22 mouse cellular contexts compared by ENCODE assay signal in genomic region chr3:149224271-149224670, GRCm38 (mm10).
A peak's percentile ranks its signal among the peaks of the same experiment; 100 is the strongest.
DNase-seq lines count a peak whose midpoint lies in the region; ATAC-seq lines count a peak whose summit lies in the region.
"Had no signal": no experiment of that assay in that cellular context is flagged by ENCODE, and none has a peak within 500 bp of the region (broad histone marks: within the 10 kb centered on the region; RNA-seq: fewer than 3 reads in every experiment).

No protein-coding gene starts in this region.

- H3K27ac ChIP-seq in embryonic facial prominence, embryonic 14.5 days (replicated peaks; ENCODE audit: low read depth, low read length) = no peak overlapping the region
- no peak overlapping the region for H3K27ac ChIP-seq in embryonic facial prominence, embryonic 10.5 days (replicated peaks)
- no peak overlapping the region for H3K27ac ChIP-seq in intestine, embryonic 14.5 days (ENCODE audit: low read depth)
- no peak overlapping the region for H3K27ac ChIP-seq in intestine, embryonic 15.5 days
- H3K27ac ChIP-seq: forebrain, embryonic 10.5 days; hindbrain, embryonic 14.5 days; liver, embryonic 13.5 days; lung, embryonic 15.5 days; macrophage; midbrain, embryonic 10.5 days had no signal

- WGBS in embryonic facial prominence, embryonic 14.5 days = 64% methylated on average over 4 of the region's 4 CpGs
- WGBS in embryonic facial prominence, embryonic 10.5 days = 98% methylated on average over 4 of the region's 4 CpGs
- 76% methylated on average over 4 of the region's 4 CpGs for WGBS in intestine, embryonic 14.5 days
- 75% methylated on average over 4 of the region's 4 CpGs for WGBS in intestine, embryonic 15.5 days

- peak; percentile 34 for DNase-seq in embryonic facial prominence, embryonic 14.5 days (ENCODE audit: low spot score)
- DNase-seq in embryonic facial prominence, embryonic 10.5 days (ENCODE audit: low spot score) = no peak
- DNase-seq in intestine, embryonic 14.5 days (ENCODE audit: low spot score) = peak; percentile 44
- peak; percentile 7 to 17 for DNase-seq in left cerebral cortex, postnatal 14 days (ENCODE audit: low spot score in 2 of 2)
- DNase-seq in left cerebral cortex, postnatal 4 days = no peak
- peak; percentile 51 to 61 for DNase-seq in kidney, postnatal 25 days
- DNase-seq: cerebellum, adult 9-10 months; embryo, embryonic 11 days; gastrocnemius, postnatal 10 days; liver, embryonic 13.5 days; right cerebral cortex, postnatal 14 days; spleen, adult 18-20 months; thymus, postnatal 4 days had no signal

- H3K9me3 ChIP-seq in embryonic facial prominence, embryonic 14.5 days (ENCODE audit: control insufficient read depth, low read length) = no peaks in the 10 kb centered on the region
- H3K9me3 ChIP-seq in embryonic facial prominence, embryonic 10.5 days = no peaks in the 10 kb centered on the region
- no peaks in the 10 kb centered on the region for H3K9me3 ChIP-seq in intestine, embryonic 14.5 days (ENCODE audit: control insufficient read depth, low read length)
- H3K9me3 ChIP-seq in intestine, embryonic 15.5 days = no peaks in the 10 kb centered on the region
- H3K9me3 ChIP-seq: forebrain, embryonic 10.5 days; heart, embryonic 12.5 days; liver, embryonic 13.5 days; lung, embryonic 15.5 days; midbrain, embryonic 10.5 days had no signal

- no peak overlapping the region for H3K9ac ChIP-seq in embryonic facial prominence, embryonic 14.5 days (ENCODE audit: low read depth, low read length)
- no peak overlapping the region for H3K9ac ChIP-seq in intestine, embryonic 14.5 days (ENCODE audit: low read length)
- H3K9ac ChIP-seq in intestine, embryonic 15.5 days = no peak overlapping the region
- H3K9ac ChIP-seq: heart, embryonic 12.5 days; hindbrain, embryonic 14.5 days; liver, embryonic 13.5 days; lung, embryonic 15.5 days had no signal

- no peak overlapping the region for H3K4me2 ChIP-seq in embryonic facial prominence, embryonic 14.5 days (ENCODE audit: low read depth, low read length)
- H3K4me2 ChIP-seq in intestine, embryonic 14.5 days (ENCODE audit: low read length) = no peak overlapping the region
- H3K4me2 ChIP-seq in intestine, embryonic 15.5 days (replicated peaks) = no peak overlapping the region
- H3K4me2 ChIP-seq: heart, embryonic 12.5 days; hindbrain, embryonic 14.5 days; liver, embryonic 13.5 days; lung, embryonic 15.5 days had no signal

- H3K4me3 ChIP-seq in embryonic facial prominence, embryonic 14.5 days (ENCODE audit: low read depth, low read length) = no peak overlapping the region
- H3K4me3 ChIP-seq in embryonic facial prominence, embryonic 10.5 days = no peak overlapping the region
- H3K4me3 ChIP-seq in intestine, embryonic 14.5 days (ENCODE audit: low read depth, low read length) = no peak overlapping the region
- no peak overlapping the region for H3K4me3 ChIP-seq in intestine, embryonic 15.5 days (replicated peaks)
- H3K4me3 ChIP-seq: forebrain, embryonic 10.5 days; heart, embryonic 12.5 days; liver, embryonic 13.5 days; lung, embryonic 15.5 days; midbrain, embryonic 10.5 days had no signal

- no peaks in the 10 kb centered on the region for H3K27me3 ChIP-seq in embryonic facial prominence, embryonic 14.5 days (replicated peaks; ENCODE audit: control insufficient read depth, insufficient read depth, low read length)
- peaks cover 4% of the 10 kb centered on the region; the same call in 1 of the 2 replicates for H3K27me3 ChIP-seq in embryonic facial prominence, embryonic 10.5 days (replicated peaks; ENCODE audit: low read depth, poor library complexity, severe bottlenecking)
- H3K27me3 ChIP-seq in intestine, embryonic 14.5 days (replicated peaks; ENCODE audit: control insufficient read depth, insufficient read depth, low read length) = no peaks in the 10 kb centered on the region
- H3K27me3 ChIP-seq in intestine, embryonic 15.5 days (replicated peaks) = no peaks in the 10 kb centered on the region
- H3K27me3 ChIP-seq: heart, embryonic 12.5 days; liver, embryonic 13.5 days; lung, embryonic 15.5 days had no signal

- H3K36me3 ChIP-seq in embryonic facial prominence, embryonic 14.5 days (ENCODE audit: control insufficient read depth, insufficient read depth, low read length) = no peaks in the 10 kb centered on the region
- H3K36me3 ChIP-seq in embryonic facial prominence, embryonic 10.5 days (replicated peaks) = no peaks in the 10 kb centered on the region
- no peaks in the 10 kb centered on the region for H3K36me3 ChIP-seq in intestine, embryonic 14.5 days (ENCODE audit: control insufficient read depth, insufficient read depth, low read length)
- H3K36me3 ChIP-seq in intestine, embryonic 15.5 days = no peaks in the 10 kb centered on the region
- H3K36me3 ChIP-seq: forebrain, embryonic 10.5 days; heart, embryonic 12.5 days; liver, embryonic 13.5 days; lung, embryonic 15.5 days; midbrain, embryonic 10.5 days had no signal

- H3K4me1 ChIP-seq in embryonic facial prominence, embryonic 14.5 days (ENCODE audit: control insufficient read depth, insufficient read depth, low read length) = peaks cover 8% of the 10 kb centered on the region
- peaks cover 15% of the 10 kb centered on the region for H3K4me1 ChIP-seq in embryonic facial prominence, embryonic 10.5 days
- peaks cover 17% of the 10 kb centered on the region for H3K4me1 ChIP-seq in intestine, embryonic 14.5 days (replicated peaks; ENCODE audit: control insufficient read depth, insufficient read depth, low read length)
- H3K4me1 ChIP-seq in intestine, embryonic 15.5 days (replicated peaks) = 0 out of 2 replicates have a peak, but pooled peaks cover 8% of the 10 kb centered on the region

- intact Hi-C loops in left cerebral cortex, postnatal 14 days (cut with DNase I) = no loop called here
- intact Hi-C loops in left cerebral cortex, postnatal 4 days (cut with DNase I) = no loop called here

- ATAC-seq in embryonic facial prominence, embryonic 14.5 days (ENCODE audit: low read depth) = no peak
- ATAC-seq in intestine, embryonic 14.5 days (replicated peaks; ENCODE audit: low FRiP score, low TSS enrichment, low read depth) = no peak
- ATAC-seq in intestine, embryonic 15.5 days = no peak
- ATAC-seq in cerebellum, adult (ENCODE audit: insufficient number of reproducible peaks, low FRiP score, low TSS enrichment) = no peak
- ATAC-seq: intestine, embryonic 16.5 days had no signal

Comparison
In these comparisons a context has a peak if more than half of its experiments do, and no peak if none do; other contexts are left out.
1. DNase-seq: peak in embryonic facial prominence, embryonic 14.5 days (single experiment), intestine, embryonic 14.5 days (single experiment), left cerebral cortex, postnatal 14 days (2 of 2) and kidney, postnatal 25 days (2 of 2); none in embryonic facial prominence, embryonic 10.5 days (single experiment) and left cerebral cortex, postnatal 4 days (single experiment).